Mouse (Mus musculus): ENCODE data around the gene Cpsf4.
"Not testable (repeated sequence)": the region's sequence is repeated elsewhere in the genome, so short reads cannot be mapped to it uniquely, and the experiment has no call there.

Cpsf4 gene

GRCm38 (mm10) chr5:145166536-145167305 lies at the start of gene Cpsf4, which contains the start of gene Ptcd1:
Gene Cpsf4 (plus strand): TSS chr5:145167213.
Gene Ptcd1 (minus strand): TSS chr5:145167108.
- peak; percentile 100 for DNase-seq

DNA sequence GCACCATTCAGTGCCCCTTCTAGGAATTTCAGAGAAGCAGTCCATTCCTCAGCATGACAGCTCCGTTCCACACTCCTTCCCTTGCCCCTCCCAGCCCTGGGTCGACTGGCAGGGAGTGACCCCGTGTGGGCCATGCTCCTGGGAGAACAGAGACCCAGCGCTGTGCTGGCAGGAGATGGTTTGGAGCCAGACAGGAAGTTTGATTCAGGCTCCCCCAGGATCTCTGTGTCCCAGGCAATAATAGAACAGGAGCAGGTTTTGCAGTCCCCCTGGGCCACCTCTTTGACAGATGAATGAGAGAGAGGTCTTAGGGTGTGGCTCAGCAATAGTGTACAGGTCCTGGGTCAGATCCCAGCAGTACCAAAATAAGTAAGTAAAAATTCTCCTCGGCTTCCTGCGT lies 49.0 kb upstream of the Cpsf4 start:
- peak; percentile 39 for DNase-seq

DNA sequence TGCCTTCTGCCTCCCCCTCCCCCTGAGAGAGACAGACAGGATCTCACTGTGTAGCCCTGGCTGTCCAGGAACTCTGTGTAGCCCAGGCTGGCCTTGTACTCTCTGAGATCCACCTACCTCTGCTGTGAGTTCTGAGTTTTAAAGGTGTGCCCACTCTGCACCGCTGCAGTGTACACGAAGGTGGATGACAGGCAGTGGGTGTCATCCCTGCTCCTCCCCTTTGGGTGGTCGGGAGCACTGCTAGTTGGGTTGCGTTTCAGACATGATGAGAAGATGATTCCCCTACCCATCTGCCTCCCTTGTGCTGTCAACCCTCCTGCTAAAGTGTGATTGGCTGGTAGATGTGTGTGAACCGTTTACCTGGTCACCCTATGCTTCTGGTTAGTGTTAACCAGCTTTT lies 48.6 kb upstream of the Cpsf4 start:
- no peak for DNase-seq

DNA sequence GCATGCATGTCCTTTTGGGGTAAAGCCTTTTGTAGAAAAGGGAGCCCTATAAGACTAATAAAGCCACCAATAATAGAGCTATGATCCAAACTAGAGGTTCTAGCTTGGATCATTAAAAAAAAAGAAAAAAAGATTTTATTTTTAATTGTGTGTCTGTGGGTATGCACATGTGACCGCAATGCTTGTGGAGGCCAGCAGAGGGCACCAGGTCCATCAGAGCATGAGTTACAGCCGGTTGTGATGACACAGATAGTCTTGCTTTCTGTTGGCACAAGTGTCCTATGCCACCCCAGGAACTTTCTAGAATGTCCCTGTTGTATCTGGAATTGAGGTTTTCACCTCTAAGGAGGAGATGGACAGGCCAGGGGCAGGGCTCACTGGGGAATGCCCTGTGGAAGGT lies 47.6 kb upstream of the Cpsf4 start:
- DNase-seq, result peak; percentile 40

- DNase-seq, result no peak
Measured at GRCm38 (mm10) chr5:145120921-145121320, 46.1 kb upstream of the Cpsf4 start.

DNA sequence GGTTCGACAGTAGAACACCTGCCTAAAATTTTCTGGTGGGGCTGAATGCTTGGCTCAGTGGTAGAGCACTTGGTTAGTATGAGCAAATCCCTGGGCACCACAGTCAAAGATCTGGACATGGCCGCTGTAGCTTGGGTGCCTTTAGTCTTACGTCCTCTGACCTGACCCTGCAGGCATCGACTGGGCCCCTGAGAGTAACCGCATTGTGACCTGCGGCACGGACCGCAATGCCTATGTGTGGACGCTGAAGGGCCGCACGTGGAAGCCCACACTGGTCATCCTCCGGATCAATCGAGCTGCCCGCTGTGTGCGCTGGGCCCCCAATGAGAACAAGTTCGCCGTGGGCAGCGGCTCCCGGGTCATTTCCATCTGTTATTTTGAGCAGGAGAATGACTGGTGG lies 43.6 kb upstream of the Cpsf4 start:
- no peak for DNase-seq

DNA sequence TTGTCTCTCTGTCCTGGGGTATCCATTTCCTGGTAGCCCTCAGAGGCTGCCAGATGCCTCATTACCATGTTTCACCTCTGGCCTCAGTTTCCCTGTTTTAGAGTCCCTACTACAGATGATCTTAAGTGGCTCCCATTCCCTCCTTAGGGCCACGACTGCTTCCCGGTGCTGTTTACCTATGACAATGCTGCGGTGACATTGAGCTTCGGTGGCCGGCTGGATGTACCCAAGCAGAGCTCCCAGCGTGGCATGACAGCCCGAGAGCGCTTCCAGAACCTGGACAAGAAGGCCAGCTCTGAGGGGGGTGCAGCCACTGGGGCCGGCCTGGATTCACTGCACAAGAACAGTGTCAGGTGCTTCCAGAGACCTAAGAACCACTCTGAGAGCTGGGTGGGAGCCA lies 40.4 kb upstream of the Cpsf4 start:
- DNase-seq, result no peak

- DNase-seq, result no peak
Measured at GRCm38 (mm10) chr5:145129124-145129523, 37.9 kb upstream of the Cpsf4 start.

- not testable (repeated sequence) for DNase-seq
Measured at GRCm38 (mm10) chr5:145129773-145130172, 37.2 kb upstream of the Cpsf4 start.

DNA sequence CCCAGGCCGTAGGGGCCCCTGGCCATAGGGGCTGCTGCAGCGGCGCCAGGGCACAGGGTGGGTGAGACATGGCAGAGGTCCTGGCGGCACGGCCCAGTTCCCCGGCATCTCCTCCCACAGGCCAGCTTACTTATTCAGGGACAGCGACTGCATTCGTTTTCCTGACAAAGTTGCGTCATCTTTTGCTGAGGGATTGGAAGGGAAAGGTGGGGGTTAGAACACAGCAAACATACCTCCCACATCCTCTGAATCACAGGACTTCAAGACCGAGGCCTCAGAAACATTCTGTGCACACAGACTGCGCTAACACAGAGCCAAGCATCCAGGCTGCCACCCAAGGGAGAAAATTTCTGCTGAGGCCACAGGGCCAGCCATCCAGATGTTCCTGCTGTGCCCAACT lies 36.8 kb upstream of the Cpsf4 start:
- no peak for DNase-seq

DNA sequence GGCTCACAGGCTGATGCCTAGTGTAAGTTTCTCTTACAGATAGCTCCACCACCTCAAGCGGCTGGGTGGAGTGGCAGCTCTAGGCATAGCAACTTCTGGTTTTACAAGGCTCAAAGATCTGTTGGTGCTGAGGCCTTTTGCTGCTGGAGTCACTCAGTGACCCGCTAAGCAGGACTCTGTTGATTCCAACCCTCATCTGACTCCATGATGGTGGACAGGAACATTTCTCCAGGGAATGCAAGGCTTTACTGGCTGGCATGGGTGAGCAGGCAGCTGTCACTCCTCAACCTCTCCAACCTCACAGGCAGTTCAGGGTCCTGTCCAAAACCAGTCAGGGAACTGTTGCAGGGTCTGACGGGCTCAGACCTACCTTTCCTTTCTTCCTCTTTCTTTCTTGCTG lies 36.0 kb upstream of the Cpsf4 start:
- DNase-seq, result no peak

GRCm38 (mm10) chr5:145133275-145133674 lies 33.7 kb upstream of the Cpsf4 start:
- DNase-seq, result not testable (repeated sequence)

GRCm38 (mm10) chr5:145138836-145139235 lies 28.2 kb upstream of the Cpsf4 start:
- no peak for DNase-seq

DNA sequence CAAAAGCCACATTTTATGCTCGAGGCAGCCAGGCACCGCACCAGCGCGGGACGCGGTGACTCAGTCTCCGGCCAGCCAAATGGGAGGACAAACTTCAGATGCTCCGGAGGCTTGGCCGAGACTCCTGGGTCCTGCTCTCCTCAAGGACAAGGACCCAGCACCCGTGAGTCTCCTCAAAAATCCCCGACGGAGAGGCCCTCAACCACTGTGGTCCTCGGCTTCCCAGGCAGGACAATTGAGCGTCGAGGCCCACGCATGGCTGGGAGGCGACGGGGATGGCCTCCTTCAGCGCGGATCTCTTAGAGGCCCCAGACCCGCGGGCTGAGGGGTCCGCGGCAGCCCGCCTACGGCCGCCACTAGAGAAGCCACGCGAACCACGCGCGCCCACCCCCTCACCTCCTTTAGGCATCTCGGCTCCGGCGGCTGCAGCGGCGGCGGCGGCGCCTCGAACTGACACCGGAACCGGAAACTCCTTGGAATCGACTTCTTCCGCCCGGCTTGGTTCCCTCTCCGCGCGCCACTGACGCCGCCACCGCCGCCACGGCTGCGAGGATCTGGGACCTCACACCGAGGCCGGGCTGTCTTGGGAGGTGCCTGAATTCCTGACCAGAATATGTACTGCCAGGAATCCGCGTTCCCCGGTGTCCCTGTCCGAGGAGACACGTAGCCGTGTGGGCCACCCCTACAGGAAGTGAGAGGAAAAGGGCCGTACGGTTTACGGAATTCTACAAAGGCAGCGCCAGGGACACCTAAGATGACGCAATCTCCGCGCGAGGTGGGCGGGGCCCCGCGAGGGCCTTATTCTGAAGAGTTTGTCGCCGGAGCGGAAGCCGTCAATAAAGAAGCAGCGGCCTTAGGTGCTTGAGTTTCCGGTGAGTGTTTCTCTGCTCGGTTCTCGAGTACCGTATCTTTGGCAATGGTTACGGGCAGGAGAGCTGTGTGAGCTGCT lies 27.2 kb upstream of the Cpsf4 start, which contains the start of the genes Pdap1 and Bud31:
Gene Pdap1 (minus strand): TSS at position 668 of the 949 bp plus-strand sequence.
Gene Bud31 (plus strand): TSS at position 792 of the 949 bp plus-strand sequence.
- DNase-seq, result peak; percentile 96

- DNase-seq, result no peak
Measured at GRCm38 (mm10) chr5:145140611-145141010, 26.4 kb upstream of the Cpsf4 start.

DNA sequence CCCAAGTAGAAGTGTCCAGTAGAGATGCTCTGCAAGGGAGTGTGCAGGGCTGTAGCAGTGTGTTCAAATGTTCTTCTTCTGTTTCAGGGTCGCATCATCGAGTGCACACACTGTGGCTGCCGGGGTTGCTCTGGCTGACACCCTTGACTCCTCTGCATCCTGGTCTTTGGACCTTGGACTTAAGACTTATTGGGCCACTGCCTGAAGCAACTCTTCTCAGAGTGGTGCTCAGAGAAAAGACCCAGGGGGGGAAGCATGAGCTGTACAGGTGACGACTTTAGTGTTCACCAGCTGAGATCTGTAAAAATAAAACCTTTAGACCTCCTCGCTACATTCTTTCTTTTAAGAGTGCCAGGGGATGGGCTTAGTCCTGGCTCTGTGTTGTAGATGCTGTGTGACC lies 19.3 kb upstream of the Cpsf4 start:
- no peak for DNase-seq

DNA sequence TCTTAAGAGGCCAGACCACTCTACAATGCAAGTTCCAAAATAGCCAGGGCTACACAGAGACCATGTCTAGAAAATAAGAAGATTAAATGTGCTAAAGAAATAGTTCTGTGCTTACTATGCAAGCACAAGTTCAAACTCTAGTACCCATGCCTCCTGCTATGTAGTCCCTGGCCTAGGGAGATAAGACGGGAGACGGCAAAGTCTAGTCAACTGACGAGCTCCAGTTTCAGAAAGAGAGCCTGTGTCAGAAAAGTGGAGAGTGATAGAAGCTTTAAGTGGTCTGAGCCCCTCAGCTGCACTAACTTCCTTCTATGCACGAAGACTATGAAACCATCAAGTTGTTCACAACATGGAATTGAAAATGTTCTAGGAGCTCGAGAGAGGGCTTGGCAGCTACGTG lies 17.7 kb upstream of the Cpsf4 start:
- no peak for DNase-seq

DNA sequence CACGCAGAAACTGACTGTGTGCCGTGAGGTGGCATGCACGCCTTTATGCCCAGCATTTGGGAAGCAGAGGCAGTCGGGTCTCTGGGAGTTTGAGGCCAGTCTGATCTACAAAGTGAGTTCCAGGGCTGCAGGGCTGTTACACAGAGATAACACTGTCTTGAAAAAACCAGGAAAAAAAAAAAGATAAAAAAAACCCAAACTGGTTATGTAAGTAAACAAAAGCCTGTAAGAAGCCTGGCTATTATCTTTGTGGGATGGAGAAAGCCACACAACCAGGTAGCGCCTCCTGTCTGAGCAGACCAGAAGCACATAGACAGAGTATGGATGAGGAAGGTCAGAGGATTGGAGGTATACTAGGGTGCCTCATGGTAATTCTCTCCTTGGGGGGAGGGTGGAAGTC lies 14.3 kb upstream of the Cpsf4 start:
- no peak for DNase-seq

GRCm38 (mm10) chr5:145161361-145161760 lies 5.7 kb upstream of the Cpsf4 start:
- DNase-seq, result no peak

GRCm38 (mm10) chr5:145164710-145165109 lies 2.3 kb upstream of the Cpsf4 start:
- DNase-seq, result no peak

DNA sequence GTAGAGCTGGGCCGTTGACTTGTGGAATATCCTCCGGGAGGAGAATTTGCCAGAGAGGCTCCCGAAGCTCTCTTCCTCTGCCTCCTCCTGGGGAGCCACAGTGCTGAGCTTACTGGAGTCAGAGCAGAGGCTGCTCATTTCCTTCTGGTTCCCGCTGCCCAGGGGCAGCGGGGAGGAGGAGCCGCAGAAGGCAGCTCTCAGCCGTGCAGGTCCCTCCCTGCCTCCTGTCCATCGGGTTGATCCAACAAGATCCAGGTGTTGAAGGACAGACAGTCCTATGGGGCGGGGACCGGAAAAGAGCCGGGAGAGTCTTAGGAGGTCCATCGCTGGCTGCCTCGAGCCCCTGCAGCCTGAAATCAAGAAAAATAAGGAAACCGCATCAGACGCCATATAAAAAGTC lies 1.8 kb upstream of the Cpsf4 start:
- DNase-seq, result no peak

- no peak for DNase-seq
Measured at GRCm38 (mm10) chr5:145167306-145167661, 271 bp downstream of the Cpsf4 start.

DNA sequence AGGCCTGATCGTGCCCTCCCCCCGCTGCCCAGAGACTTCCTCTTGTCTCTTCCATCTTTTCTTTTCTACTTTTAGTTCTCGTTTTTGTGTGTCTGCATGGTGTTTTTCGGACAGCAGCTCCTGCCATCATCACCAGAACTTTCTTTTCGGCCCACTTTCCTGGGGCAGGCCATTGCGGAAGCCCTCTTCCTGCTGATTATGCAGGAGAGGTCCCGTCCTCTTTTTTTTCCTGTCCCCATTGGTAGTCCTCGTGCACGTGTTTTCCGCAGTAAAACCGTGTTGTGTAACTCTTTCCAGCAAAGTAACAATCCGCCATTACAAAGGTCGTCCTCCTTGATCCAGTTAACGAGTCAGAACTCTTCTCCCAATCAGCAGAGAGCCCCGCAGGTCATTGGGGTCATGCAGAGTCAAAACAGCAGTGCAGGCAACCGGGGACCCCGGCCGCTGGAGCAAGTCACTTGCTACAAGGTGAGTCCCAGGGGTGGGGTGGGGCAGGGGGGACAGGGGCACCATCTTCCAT lies 11.5 kb downstream of the Cpsf4 start:
- DNase-seq, result peak; percentile 29

GRCm38 (mm10) chr5:145185244-145185643 lies 18.2 kb downstream of the Cpsf4 start:
- DNase-seq, result no peak
